Mouse (Mus musculus): ENCODE measurements around the gene Kel. TPM values are rescaled to one million over a fixed set of nuclear protein-coding genes. Genes with fewer than 3 reads are reported as not detected.

Gene Kel
- polyA plus RNA-seq, 1 experiment = not detected

- Histone ChIP-seq H3K4me3 (ENCODE audit: insufficient read depth, poor library complexity, severe bottlenecking) (no peak overlapping the region), H3K36me3 (ENCODE audit: control insufficient read depth, insufficient read depth) (no peaks in the 10 kb centered on the region), H3K79me2 (ENCODE audit: control insufficient read depth, insufficient read depth) (no peaks in the 10 kb centered on the region), H3ac (ENCODE audit: control insufficient read depth, insufficient read length, low read depth) (no peak overlapping the region), H3K27me3 (ENCODE audit: control insufficient read depth, insufficient read depth, insufficient read length) (no peaks in the 10 kb centered on the region), H3K79me3 (ENCODE audit: low read depth) (no peaks in the 10 kb centered on the region)
- TF ChIP-seq MYOD1 (IDR thresholded peaks at IDR 0.05; ENCODE audit: control insufficient read depth, insufficient read length, low read depth) (no peak), USF1 (IDR thresholded peaks at IDR 0.05; ENCODE audit: low read depth) (peak; percentile 24), CEBPB (IDR thresholded peaks at IDR 0.05; ENCODE audit: low read depth) (peak; percentile 92), CTCF (IDR thresholded peaks at IDR 0.05; ENCODE audit: control insufficient read depth, insufficient read depth, insufficient read length) (no peak), MAX (IDR thresholded peaks at IDR 0.05) (no peak), FOSL1 (IDR thresholded peaks at IDR 0.05; ENCODE audit: insufficient read depth, low read length, poor library complexity, severe bottlenecking) (peak; percentile 42), MYOG (IDR thresholded peaks at IDR 0.05; ENCODE audit: control insufficient read depth, extremely low read depth, insufficient read length) (no peak)
Observed at GRCm38 (mm10) chr6:41692200-41692599, 11.9 kb downstream of the Kel start.

- Histone ChIP-seq H3K27me3 (ENCODE audit: control insufficient read depth, insufficient read depth, insufficient read length) (peaks cover 5% of the 10 kb centered on the region), H3K79me2 (ENCODE audit: control insufficient read depth, insufficient read depth) (no peaks in the 10 kb centered on the region), H3K4me3 (ENCODE audit: insufficient read depth, poor library complexity, severe bottlenecking) (no peak overlapping the region), H3K79me3 (ENCODE audit: low read depth) (no peaks in the 10 kb centered on the region), H3ac (ENCODE audit: control insufficient read depth, insufficient read length, low read depth) (no peak overlapping the region), H3K36me3 (ENCODE audit: control insufficient read depth, insufficient read depth) (no peaks in the 10 kb centered on the region)
- TF ChIP-seq FOSL1 (IDR thresholded peaks at IDR 0.05; ENCODE audit: insufficient read depth, low read length, poor library complexity, severe bottlenecking) (no peak), CEBPB (IDR thresholded peaks at IDR 0.05; ENCODE audit: low read depth) (no peak), CTCF (IDR thresholded peaks at IDR 0.05; ENCODE audit: control insufficient read depth, insufficient read depth, insufficient read length) (no peak), USF1 (IDR thresholded peaks at IDR 0.05; ENCODE audit: low read depth) (no peak), MYOG (IDR thresholded peaks at IDR 0.05; ENCODE audit: control insufficient read depth, extremely low read depth, insufficient read length) (no peak), MYOD1 (IDR thresholded peaks at IDR 0.05; ENCODE audit: control insufficient read depth, insufficient read length, low read depth) (no peak), MAX (IDR thresholded peaks at IDR 0.05) (no peak)
Observed at GRCm38 (mm10) chr6:41685596-41685995, 18.5 kb downstream of the Kel start.

GRCm38 (mm10) chr6:41684911-41685310, 19.2 kb downstream of the Kel start:
- Histone ChIP-seq H3K79me2 (ENCODE audit: control insufficient read depth, insufficient read depth) (no peaks in the 10 kb centered on the region), H3K27me3 (ENCODE audit: control insufficient read depth, insufficient read depth, insufficient read length) (peaks cover 5% of the 10 kb centered on the region), H3K79me3 (ENCODE audit: low read depth) (no peaks in the 10 kb centered on the region), H3K4me3 (ENCODE audit: insufficient read depth, poor library complexity, severe bottlenecking) (no peak overlapping the region), H3ac (ENCODE audit: control insufficient read depth, insufficient read length, low read depth) (no peak overlapping the region), H3K36me3 (ENCODE audit: control insufficient read depth, insufficient read depth) (no peaks in the 10 kb centered on the region)
- TF ChIP-seq USF1 (IDR thresholded peaks at IDR 0.05; ENCODE audit: low read depth) (no peak), MAX (IDR thresholded peaks at IDR 0.05) (no peak), CEBPB (IDR thresholded peaks at IDR 0.05; ENCODE audit: low read depth) (no peak), FOSL1 (IDR thresholded peaks at IDR 0.05; ENCODE audit: insufficient read depth, low read length, poor library complexity, severe bottlenecking) (no peak), MYOG (IDR thresholded peaks at IDR 0.05; ENCODE audit: control insufficient read depth, extremely low read depth, insufficient read length) (no peak)

- H3K36me3 ChIP-seq (ENCODE audit: control insufficient read depth, insufficient read depth) = no peaks in the 10 kb centered on the region
- no peak within 1 kb of the TSS for H3K4me3 ChIP-seq (ENCODE audit: insufficient read depth, poor library complexity, severe bottlenecking)
- H3ac ChIP-seq (ENCODE audit: control insufficient read depth, insufficient read length, low read depth) = no peak within 1 kb of the TSS
- no peaks in the 10 kb centered on the region for H3K79me2 ChIP-seq (ENCODE audit: control insufficient read depth, insufficient read depth)
- H3K27me3 ChIP-seq (ENCODE audit: control insufficient read depth, insufficient read depth, insufficient read length) = peaks cover 8% of the 10 kb centered on the region
- TF ChIP-seq MYOD1 (IDR thresholded peaks at IDR 0.05; ENCODE audit: control insufficient read depth, insufficient read length, low read depth) (no peak), CEBPB (IDR thresholded peaks at IDR 0.05; ENCODE audit: low read depth) (no peak), MYOG (IDR thresholded peaks at IDR 0.05; ENCODE audit: control insufficient read depth, extremely low read depth, insufficient read length) (no peak), CTCF (IDR thresholded peaks at IDR 0.05; ENCODE audit: control insufficient read depth, insufficient read depth, insufficient read length) (no peak)
- H3K79me3 ChIP-seq (ENCODE audit: low read depth) = no peaks in the 10 kb centered on the region
Observed at GRCm38 (mm10) chr6:41684131-41684530, 20.0 kb downstream of the Kel start, which contains the start of gene Llcfc1. Llcfc1 (plus strand) TSS chr6:41684431.

GRCm38 (mm10) chr6:41681656-41682055, 22.5 kb downstream of the Kel start:
- Histone ChIP-seq H3K27me3 (ENCODE audit: control insufficient read depth, insufficient read depth, insufficient read length) (peaks cover 8% of the 10 kb centered on the region), H3K79me2 (ENCODE audit: control insufficient read depth, insufficient read depth) (no peaks in the 10 kb centered on the region), H3K36me3 (ENCODE audit: control insufficient read depth, insufficient read depth) (no peaks in the 10 kb centered on the region), H3K79me3 (ENCODE audit: low read depth) (no peaks in the 10 kb centered on the region), H3K4me3 (ENCODE audit: insufficient read depth, poor library complexity, severe bottlenecking) (no peak overlapping the region), H3ac (ENCODE audit: control insufficient read depth, insufficient read length, low read depth) (no peak overlapping the region)
- no peak for TF ChIP-seq CTCF (IDR thresholded peaks at IDR 0.05; ENCODE audit: control insufficient read depth, insufficient read depth, insufficient read length)
- no peak for TF ChIP-seq MYOD1 (IDR thresholded peaks at IDR 0.05; ENCODE audit: control insufficient read depth, insufficient read length, low read depth)
- TF ChIP-seq MAX (IDR thresholded peaks at IDR 0.05) = no peak
- no peak for TF ChIP-seq USF1 (IDR thresholded peaks at IDR 0.05; ENCODE audit: low read depth)
- TF ChIP-seq FOSL1 (IDR thresholded peaks at IDR 0.05; ENCODE audit: insufficient read depth, low read length, poor library complexity, severe bottlenecking) = no peak
- no peak for TF ChIP-seq MYOG (IDR thresholded peaks at IDR 0.05; ENCODE audit: control insufficient read depth, extremely low read depth, insufficient read length)
- no peak for TF ChIP-seq CEBPB (IDR thresholded peaks at IDR 0.05; ENCODE audit: low read depth)

GRCm38 (mm10) chr6:41680669-41681068, 23.5 kb downstream of the Kel start, which contains the start of gene Trpv5:
Trpv5 (minus strand) TSS chr6:41680769.
- Histone ChIP-seq H3K79me3 (ENCODE audit: low read depth) (no peaks in the 10 kb centered on the region), H3K79me2 (ENCODE audit: control insufficient read depth, insufficient read depth) (no peaks in the 10 kb centered on the region), H3K4me3 (ENCODE audit: insufficient read depth, poor library complexity, severe bottlenecking) (no peak within 1 kb of the TSS), H3K27me3 (ENCODE audit: control insufficient read depth, insufficient read depth, insufficient read length) (peaks cover 8% of the 10 kb centered on the region), H3ac (ENCODE audit: control insufficient read depth, insufficient read length, low read depth) (no peak within 1 kb of the TSS), H3K36me3 (ENCODE audit: control insufficient read depth, insufficient read depth) (no peaks in the 10 kb centered on the region)
- no peak for TF ChIP-seq CTCF (IDR thresholded peaks at IDR 0.05; ENCODE audit: control insufficient read depth, insufficient read depth, insufficient read length)
- TF ChIP-seq MYOG (IDR thresholded peaks at IDR 0.05; ENCODE audit: control insufficient read depth, extremely low read depth, insufficient read length) = no peak

Measured in C2C12 (cell line).